Comparison of ENCODE assay signal across 8 mouse cellular contexts in genomic region chr14:31494975-31495455, GRCm38 (mm10). TPM values are rescaled to one million over a fixed set of nuclear protein-coding genes. Genes with fewer than 3 reads are reported as not detected.
DNase-seq lines count a peak whose midpoint lies in the region; ATAC-seq and TF ChIP-seq lines count a peak whose summit lies in the region.

Mettl6 (minus strand) TSS chr14:31495040.

- under 1% methylated on average over 49 of the region's 49 CpGs for WGBS in bone marrow, adult 2 months
- under 1% methylated on average over 49 of the region's 49 CpGs for WGBS in embryonic facial prominence, embryonic 15.5 days
- WGBS in kidney, embryonic 14.5 days, result under 1% methylated on average over 49 of the region's 49 CpGs
- WGBS in limb, embryonic 15.5 days, result under 1% methylated on average over 49 of the region's 49 CpGs

- H3K27me3 ChIP-seq in embryonic facial prominence, embryonic 15.5 days, result no peaks in the 10 kb centered on the region
- no peaks in the 10 kb centered on the region for H3K27me3 ChIP-seq in kidney, embryonic 14.5 days (ENCODE audit: control insufficient read depth, insufficient read depth, low read length)
- no peaks in the 10 kb centered on the region for H3K27me3 ChIP-seq in limb, embryonic 15.5 days

- peak within 1 kb of the TSS; percentile 93 for H3K4me3 ChIP-seq in bone marrow, adult 2 months (replicated peaks; ENCODE audit: control insufficient read depth, low read depth, low read length)
- H3K4me3 ChIP-seq in embryonic facial prominence, embryonic 15.5 days (replicated peaks), result peak within 1 kb of the TSS; percentile 97
- H3K4me3 ChIP-seq in kidney, embryonic 14.5 days (ENCODE audit: low read length), result peak within 1 kb of the TSS; percentile 95
- H3K4me3 ChIP-seq in limb, embryonic 15.5 days, result peak within 1 kb of the TSS; percentile 74

- TF ChIP-seq POLR2A in bone marrow, adult 2 months (IDR thresholded peaks at IDR 0.05; ENCODE audit: borderline replicate concordance, control insufficient read depth, low read depth, low read length), result peak; percentile 79; the same call in 1 of the 2 replicates

- peak within 1 kb of the TSS; percentile 76 for H3K4me2 ChIP-seq in embryonic facial prominence, embryonic 15.5 days (replicated peaks)
- peak within 1 kb of the TSS; percentile 95 for H3K4me2 ChIP-seq in kidney, embryonic 14.5 days (replicated peaks; ENCODE audit: low read depth, low read length)
- H3K4me2 ChIP-seq in limb, embryonic 15.5 days, result peak within 1 kb of the TSS; percentile 72

- peak; percentile 93 for ATAC-seq in embryonic facial prominence, embryonic 15.5 days (ENCODE audit: insufficient number of reproducible peaks, low FRiP score, low TSS enrichment, low read depth)
- ATAC-seq in kidney, embryonic 14.5 days (ENCODE audit: low FRiP score, low TSS enrichment), result peak; percentile 91
- peak; percentile 91 for ATAC-seq in limb, embryonic 15.5 days (ENCODE audit: insufficient number of reproducible peaks, low FRiP score, low TSS enrichment, low read depth)

- TF ChIP-seq CTCF in bone marrow, adult 2 months (IDR thresholded peaks at IDR 0.05; ENCODE audit: control insufficient read depth, insufficient read depth, low read length), result peak; percentile 9; the same call in 1 of the 2 replicates

- DNase-seq in 416B (ENCODE audit: low read depth), result peak; percentile 93
- DNase-seq in heart, adult 9 months (ENCODE audit: low spot score in 2 of 2), result peak; percentile 91 to 92
- DNase-seq in monocyte, adult 2 months (ENCODE audit: low read depth in 1 of 2, low spot score in 2 of 2), result peak; percentile 75 to 81
- peak; percentile 89 to 92 for DNase-seq in spleen, postnatal 36 days (ENCODE audit: low spot score in 2 of 2)

- peak within 1 kb of the TSS; percentile 84 for H3K27ac ChIP-seq in bone marrow, adult 2 months (ENCODE audit: control insufficient read depth, insufficient read depth, low read depth, low read length, poor library complexity)
- peak within 1 kb of the TSS; percentile 96 for H3K27ac ChIP-seq in embryonic facial prominence, embryonic 15.5 days (replicated peaks)
- H3K27ac ChIP-seq in kidney, embryonic 14.5 days (ENCODE audit: low read depth, low read length), result peak within 1 kb of the TSS; percentile 84
- peak within 1 kb of the TSS; percentile 88 for H3K27ac ChIP-seq in limb, embryonic 15.5 days

- peaks cover 39% of the 10 kb centered on the region for H3K36me3 ChIP-seq in embryonic facial prominence, embryonic 15.5 days
- H3K36me3 ChIP-seq in kidney, embryonic 14.5 days (ENCODE audit: control insufficient read depth, insufficient read depth, low read length), result peaks cover 39% of the 10 kb centered on the region
- H3K36me3 ChIP-seq in limb, embryonic 15.5 days, result peaks cover 33% of the 10 kb centered on the region

- peak within 1 kb of the TSS; percentile 95 for H3K9ac ChIP-seq in embryonic facial prominence, embryonic 15.5 days
- peak within 1 kb of the TSS; percentile 93 for H3K9ac ChIP-seq in kidney, embryonic 14.5 days (ENCODE audit: low read depth, low read length)
- H3K9ac ChIP-seq in limb, embryonic 15.5 days, result peak within 1 kb of the TSS; percentile 78

- no peaks in the 10 kb centered on the region for H3K9me3 ChIP-seq in embryonic facial prominence, embryonic 15.5 days (replicated peaks)
- H3K9me3 ChIP-seq in kidney, embryonic 14.5 days (ENCODE audit: control insufficient read depth, low read length), result no peaks in the 10 kb centered on the region
- no peaks in the 10 kb centered on the region for H3K9me3 ChIP-seq in limb, embryonic 15.5 days

- H3K4me1 ChIP-seq in bone marrow, adult 2 months (ENCODE audit: control insufficient read depth, insufficient read depth, low read length), result peaks cover 3% of the 10 kb centered on the region; the same call in 1 of the 2 replicates
- peaks cover 29% of the 10 kb centered on the region for H3K4me1 ChIP-seq in embryonic facial prominence, embryonic 15.5 days
- peaks cover 18% of the 10 kb centered on the region; the same call in 1 of the 2 replicates for H3K4me1 ChIP-seq in kidney, embryonic 14.5 days (ENCODE audit: control insufficient read depth, insufficient read depth, low read length)
- H3K4me1 ChIP-seq in limb, embryonic 15.5 days, result peaks cover 28% of the 10 kb centered on the region

RNA-seq across cellular contexts. Expression of gene Mettl6, which starts in this region (rescaled TPM):
- 15.7 and 33.7 TPM in 2 replicates for polyA plus RNA-seq in bone marrow, adult 2 months (2011; ENCODE audit: insufficient read depth, insufficient read length, low replicate concordance, missing spikeins)
- 55.4 and 57.5 TPM in 2 replicates for polyA plus RNA-seq in embryonic facial prominence, embryonic 15.5 days (2015; fragmentation: Nextera tagmentation; extraction: Ambion mirVana)
- 56.0 and 62.4 TPM in 2 replicates for polyA plus RNA-seq in kidney, embryonic 14.5 days (2014; fragmentation: Nextera tagmentation; extraction: Ambion mirVana)
- 57.4 and 65.6 TPM in 2 replicates for polyA plus RNA-seq in limb, embryonic 15.5 days (2015; fragmentation: Nextera tagmentation; extraction: Ambion mirVana)

Comparison
In these comparisons a context has a peak if more than half of its experiments do, and no peak if none do; other contexts are left out.
1. Peak in every context shown above with its lines: DNase-seq, ATAC-seq, H3K4me3 ChIP-seq and H3K27ac ChIP-seq.